Mouse (Mus musculus) megakaryocyte progenitor cell, adult 5-6 weeks (primary cell): ENCODE results near the gene Wasf2. TPM values are rescaled to one million over a fixed set of nuclear protein-coding genes. Genes with fewer than 3 reads are reported as not detected.

Experiments used
- ATAC-seq: replicated peaks from 2 replicates; pipeline ENCODE4 v1.8.0; 2016; ENCODE audit warnings: mild to moderate bottlenecking, moderate TSS enrichment, inconsistent platforms; ENCODE audit not compliant: poor library complexity
- total RNA-seq, 2 experiments: library from RNA; stranded (forward) in 1 of 2; stranded (reverse) in 1 of 2; fragments of 157-497, 149-512 nt in 1 of 2; fragments of 200-1000 nt in 1 of 2; gene quantifications; 2 replicates each; pipeline versions ENCODE4 v1.2.3 to v1.2.4; 2015 to 2017

Wasf2 gene
- total RNA-seq, 2 experiments from 2014 or later = 24.7 to 124 TPM

DNA sequence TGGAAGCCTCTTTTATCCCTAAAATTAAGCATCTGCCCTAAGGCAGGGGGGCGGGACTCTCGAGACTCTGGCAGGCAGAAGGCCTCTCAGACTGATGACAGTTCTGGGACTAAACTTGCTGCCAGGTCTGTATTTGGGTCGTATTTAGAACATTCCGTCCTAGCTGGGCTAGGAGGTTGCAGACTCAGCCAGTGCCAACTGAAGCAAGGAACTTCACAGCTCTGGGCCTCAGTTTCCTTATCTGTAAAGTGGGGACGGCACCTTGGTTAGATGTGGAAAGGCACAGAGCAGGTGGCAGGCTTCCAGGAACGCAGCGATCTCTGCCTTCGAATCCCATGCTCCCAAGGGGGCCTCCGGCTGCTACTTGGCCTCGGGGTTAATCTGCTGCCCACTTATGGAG, 95.8 kb downstream of the Wasf2 start:
- no peak for ATAC-seq

DNA sequence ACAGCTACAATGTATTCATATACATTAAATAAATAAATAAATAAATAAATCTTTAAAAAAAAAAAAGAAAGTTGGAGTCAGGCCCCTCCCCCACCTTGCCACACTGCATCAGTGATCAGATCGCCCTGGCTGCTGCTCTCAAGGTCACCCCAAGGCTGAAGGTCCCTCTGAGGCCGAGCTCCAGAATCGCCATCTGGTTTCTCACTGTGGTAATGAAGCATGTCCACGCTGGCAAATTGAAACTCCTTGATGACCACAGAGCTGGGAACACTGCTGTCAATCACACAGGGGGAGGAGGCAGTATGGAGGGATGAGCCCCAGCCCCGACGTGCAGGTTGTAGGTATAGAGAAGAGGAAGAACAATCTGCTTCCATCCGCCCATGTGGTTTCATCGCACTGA, 97.3 kb downstream of the Wasf2 start:
- ATAC-seq = no peak

DNA sequence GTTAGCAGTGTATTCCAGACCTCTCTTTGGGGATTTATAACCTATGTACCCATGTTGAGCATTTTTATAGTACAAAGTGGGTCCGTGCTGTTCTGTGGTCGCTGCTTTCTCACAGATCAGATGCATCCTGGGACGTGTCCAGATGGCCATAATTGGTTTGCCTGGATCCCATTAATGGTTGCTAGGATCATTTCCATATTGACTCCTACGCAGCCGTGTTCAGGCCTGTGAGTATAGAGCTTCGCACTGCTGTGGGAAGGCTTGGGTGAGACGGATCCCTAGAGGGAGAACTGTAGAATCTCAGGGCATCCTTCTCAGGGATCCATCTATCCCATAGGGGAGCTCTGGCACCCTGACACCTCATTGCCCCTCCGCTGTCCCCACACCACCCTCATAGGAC, 99.3 kb downstream of the Wasf2 start:
- no peak for ATAC-seq

DNA sequence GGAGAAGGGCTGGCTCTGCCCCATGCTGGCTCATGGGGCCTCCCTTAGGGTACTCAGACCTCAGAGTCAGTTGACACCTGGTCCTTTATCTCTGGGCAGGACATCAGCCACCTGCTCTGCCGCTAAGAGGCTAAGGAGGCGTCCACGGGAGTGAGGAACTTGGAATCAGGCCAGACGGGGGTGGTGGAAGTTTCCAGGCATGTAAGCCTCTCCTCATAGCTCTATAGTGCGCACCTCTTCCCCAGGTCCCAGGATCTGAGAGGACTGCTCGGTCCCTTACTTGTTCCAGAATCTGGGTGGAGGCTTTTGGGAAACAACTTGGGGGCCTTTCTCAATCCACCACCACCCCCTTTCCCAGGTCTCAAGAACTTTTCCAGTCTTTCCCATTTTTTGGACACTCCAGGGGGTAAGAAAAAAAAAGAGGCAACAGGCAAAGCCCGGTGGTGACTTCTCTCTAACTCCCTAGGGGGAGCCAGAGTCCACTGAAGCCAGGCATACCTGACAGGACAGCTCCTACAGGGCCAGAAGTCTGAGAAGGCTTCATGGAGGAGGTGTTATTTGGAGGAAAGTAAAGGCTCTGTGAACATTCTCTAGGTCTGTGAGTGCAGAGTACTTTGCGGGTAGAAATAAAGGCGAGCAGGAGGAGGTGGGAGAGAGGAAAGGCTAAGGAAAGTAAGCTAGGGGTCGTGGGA, 103.1 kb downstream of the Wasf2 start:
- ATAC-seq = peak; percentile 68

DNA sequence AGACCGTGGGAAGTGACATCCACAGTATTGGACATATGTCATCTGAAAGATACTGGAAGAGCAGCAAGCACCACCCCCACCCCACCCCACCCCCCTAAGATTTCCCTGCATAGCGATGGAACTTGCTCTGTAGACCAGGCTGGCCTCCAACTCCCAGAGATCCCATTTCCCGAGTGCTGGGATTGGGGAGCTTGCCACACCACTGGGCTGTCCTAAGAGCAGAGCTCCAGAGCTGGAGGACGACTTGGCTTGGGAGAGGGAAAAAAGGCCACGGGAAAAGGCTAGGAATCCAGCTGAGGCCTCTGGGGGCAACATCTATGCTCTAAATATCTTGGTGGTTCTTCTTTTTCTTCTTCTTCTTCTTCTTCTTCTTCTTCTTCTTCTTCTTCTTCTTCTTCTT, 104.5 kb downstream of the Wasf2 start:
- no peak for ATAC-seq

DNA sequence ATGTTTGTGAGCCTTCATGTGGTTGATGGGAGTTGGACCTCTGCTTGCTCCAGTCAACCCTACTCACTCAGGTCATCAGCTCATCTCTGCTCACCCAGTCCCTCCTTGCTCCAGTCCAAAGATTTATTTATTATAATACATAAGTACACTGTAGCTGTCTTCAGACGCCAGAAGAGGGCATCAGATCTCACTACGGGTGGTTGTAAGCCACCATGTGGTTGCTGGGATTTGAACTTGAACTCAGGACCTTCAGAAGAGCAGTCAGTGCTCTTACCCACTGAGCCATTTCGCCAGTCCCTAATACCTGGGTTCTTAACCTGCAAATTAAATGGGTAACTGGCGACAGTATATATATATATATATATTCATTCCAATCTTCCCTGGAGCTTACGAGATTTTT, 105.1 kb downstream of the Wasf2 start:
- no peak for ATAC-seq

DNA sequence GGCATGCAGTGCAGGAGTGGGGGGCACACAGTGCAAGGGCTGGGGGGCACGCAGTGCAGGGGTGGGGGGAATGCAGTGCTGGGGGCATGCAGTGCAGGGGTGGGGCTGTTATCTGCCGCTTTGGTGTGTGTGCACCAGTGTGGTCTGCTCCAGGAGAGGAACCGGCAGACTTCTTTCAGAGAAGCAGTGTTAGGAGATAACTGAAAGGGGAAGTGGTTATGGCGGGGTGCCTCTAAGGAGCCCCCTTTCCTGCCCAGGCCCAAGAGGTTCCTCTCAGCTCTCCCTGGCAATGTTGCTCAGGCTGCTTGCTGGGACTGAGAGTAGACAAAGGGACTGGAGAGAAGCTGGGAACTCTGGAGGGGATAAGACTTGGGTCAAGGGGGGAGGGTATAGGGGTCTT, 107.6 kb downstream of the Wasf2 start:
- ATAC-seq = peak; percentile 62

DNA sequence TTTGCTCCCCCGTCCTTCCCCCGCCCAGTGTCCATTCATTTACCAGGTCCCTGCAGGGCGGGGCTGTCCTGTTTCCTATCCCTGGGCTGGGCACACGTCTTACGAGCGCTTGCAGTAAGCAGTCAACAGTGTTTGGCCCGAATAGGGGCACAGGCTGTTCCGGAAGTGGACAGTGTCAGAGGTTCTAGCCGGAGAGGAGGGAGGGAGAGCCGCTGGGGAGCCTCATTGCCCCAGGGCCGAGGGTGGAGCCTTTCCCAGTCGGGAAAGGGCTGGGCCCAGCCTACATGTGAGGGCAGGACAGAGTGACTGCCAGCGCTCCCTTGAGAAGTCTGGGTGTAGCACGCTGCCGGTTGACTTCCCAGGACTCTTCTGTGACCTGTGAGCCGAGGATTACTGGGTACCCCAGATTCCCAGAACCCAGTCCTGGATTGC, 110.2 kb downstream of the Wasf2 start, which contains the start of gene Map3k6:
Gene Map3k6 (plus strand): TSS at position 329 of the 432 bp plus-strand sequence.
- peak; percentile 50 for ATAC-seq

DNA sequence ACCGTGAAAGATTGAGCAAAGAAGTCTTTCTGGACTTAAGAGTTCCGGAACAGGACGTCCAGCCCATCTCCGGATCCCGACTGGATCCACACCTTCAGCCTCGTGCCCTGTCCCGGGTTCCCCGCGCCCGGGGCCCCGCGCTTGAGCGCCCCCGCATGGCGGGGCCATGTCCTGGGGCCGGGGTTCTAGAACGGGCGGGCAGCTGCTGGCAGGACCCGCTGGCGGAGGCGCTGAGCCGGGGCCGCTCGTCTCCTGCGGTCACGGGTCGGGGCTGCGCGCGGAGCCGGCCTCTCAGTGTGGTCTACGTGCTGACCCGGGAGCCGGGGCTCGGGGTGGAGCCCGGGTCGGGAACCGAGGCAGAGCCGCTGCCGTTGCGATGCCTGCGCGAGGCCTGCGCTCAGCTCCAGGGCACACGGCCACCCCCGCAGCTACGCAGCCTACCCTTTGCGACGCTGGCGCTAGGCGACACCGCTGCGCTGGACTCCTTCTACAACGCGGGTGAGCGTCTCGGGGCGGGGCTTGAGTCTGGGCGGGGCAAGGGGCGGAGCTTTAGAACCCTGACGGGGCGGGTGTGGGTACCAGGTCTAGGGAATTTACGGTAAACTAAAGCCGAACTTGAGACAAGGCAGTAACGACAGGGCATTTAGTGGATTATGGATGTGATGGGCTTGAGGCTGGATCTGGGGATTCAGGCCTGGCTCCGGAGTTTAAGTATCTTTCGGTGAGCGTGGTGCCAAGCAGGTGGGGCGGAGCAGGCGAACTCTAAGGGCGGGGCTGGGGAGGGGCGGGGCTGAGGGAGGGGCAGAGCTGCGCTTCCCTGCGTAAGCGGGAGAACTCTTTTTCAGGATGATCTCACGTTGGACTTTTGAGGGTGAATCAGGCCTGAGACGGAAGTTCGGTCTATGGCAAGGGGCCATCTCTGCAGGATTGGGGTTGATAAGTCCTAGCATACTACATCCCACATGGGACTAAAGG, 110.9 kb downstream of the Wasf2 start:
- ATAC-seq = peak; percentile 72

DNA sequence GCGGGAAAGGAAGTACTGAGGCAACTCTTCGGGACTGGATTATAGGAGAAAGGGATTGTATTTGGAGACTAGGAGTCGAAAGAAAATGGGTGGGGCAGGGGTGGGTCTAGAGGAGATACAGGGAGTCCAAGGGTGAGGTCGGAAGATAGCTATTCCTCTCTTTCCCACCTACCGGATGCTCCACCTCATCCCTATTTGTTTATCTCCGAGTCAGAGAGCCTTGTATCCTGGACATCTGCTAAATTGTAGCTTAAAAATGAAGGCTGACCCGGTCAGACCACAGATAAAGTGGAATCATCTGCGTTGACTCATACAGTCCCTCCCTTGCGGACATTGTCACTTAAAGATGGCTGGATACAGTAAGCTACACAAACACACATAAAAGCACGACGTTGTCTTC, 111.6 kb downstream of the Wasf2 start:
- no peak for ATAC-seq

DNA sequence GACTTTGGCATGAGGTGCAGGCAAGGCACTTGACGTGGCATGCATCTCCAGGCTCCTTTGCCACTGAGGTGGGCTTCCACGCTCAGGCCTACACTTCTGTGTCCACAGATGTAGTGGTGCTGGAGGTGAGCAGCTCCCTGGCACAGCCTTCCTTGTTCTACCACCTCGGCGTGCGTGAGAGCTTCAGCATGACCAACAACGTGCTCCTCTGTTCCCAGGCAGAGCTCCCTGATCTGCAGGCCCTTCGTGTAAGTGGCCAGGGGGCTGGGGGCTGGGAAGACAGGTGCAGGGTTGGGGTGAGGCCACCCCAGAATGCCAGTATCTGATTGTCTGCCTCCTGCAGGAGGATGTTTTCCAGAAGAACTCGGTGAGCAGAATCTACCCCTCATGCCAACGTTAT, 112.4 kb downstream of the Wasf2 start:
- ATAC-seq = no peak

DNA sequence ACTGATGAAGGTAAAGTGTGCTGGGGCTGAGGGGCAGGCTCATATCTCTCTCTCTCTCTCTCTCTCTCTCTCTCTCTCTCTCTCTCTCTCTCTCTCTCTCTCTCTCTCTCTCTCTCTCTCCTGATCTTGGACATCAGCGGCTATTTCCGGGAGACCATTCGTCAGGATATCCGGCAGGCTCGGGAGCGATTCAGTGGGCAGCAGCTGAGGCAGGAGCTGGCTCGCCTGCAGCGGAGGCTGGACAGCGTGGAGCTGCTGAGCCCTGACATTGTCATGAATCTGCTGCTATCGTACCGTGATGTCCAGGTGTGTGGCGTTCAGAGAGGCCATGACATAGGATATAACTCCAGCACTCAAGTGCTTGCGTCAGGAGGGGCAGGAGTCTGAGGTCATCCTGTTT, 113.2 kb downstream of the Wasf2 start:
- ATAC-seq = no peak

DNA sequence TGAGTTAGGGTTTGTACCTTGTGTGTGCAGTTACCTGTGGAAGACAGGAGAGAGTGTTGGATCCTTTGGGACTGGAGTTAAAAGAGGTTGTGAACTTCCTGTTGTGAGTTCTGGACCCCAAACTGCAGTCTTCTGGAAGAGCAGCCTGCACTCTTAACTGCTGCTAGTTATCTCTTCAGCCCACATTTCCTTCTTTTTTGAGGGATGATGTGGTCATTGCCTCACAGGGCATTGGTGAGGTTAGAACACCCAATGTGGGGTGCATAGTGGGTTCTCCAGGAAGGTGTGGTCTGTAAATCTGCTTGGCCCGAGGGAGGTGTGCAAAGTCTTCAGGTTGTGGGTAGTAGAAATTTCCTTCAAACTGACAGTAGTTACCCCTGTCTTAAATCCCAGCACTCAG, 114.0 kb downstream of the Wasf2 start:
- no peak for ATAC-seq

DNA sequence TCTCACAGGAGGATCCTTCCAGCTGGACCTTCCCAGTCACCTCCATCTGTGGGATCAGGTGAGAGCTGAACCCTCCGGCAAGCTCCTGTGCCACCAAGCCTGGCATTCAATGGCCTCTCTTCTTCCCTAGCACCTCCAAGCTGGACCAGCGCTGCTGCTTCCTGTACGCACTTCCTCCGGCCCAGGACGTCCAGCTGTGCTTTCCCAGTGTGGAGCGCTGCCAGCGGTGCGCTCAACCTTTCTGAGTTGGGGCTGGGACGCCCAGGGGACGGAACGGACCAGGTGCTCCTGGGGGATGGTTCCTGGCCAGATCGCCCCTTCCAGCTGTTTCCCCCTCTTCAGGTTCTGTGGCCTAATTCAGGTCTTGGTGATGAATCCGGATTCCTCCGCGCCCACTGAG, 116.8 kb downstream of the Wasf2 start:
- ATAC-seq = no peak

DNA sequence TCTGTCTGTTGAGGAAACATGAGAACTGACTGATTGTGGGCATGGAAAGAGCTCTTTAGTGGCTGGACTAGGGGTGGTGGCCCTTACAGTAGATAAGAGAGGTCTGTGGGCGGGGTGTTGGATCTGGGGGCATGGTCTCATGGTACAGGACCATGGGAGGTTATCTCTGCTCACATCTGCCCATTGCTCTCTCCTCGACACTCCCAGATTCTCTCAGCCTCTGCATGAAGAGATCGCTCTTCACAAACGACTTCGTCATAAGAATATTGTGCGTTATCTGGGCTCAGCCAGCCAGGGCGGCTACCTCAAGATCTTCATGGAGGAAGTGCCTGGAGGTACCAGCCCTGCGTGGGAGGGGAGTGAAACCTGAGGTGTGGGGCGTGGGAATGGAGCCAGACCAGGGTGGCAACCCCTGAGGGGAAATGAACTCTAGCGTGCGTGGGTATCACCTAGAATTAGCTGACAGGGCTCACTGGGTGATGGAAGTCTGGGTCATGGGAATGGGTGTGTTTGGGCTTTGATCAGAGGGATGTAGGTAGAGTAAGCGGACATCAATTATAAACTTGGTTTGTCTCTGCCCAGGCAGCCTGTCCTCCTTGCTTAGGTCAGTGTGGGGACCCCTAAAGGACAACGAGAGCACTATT, 117.6 kb downstream of the Wasf2 start:
- ATAC-seq = peak; percentile 85

Other genes with a start within 250 kb of the Wasf2 start
- 34.4 and 36.5 TPM in 2 replicates for gene Stx12, start 246.0 kb upstream of the Wasf2 start, total RNA-seq (2015)
- gene Stx12, start 246.0 kb upstream of the Wasf2 start, total RNA-seq (2017) = 31.3 and 33.1 TPM in 2 replicates
- 17.9 and 18.0 TPM in 2 replicates for gene Fam76a, start 207.9 kb upstream of the Wasf2 start, total RNA-seq (2015)
- 31.5 and 42.0 TPM in 2 replicates for gene Fam76a, start 207.9 kb upstream of the Wasf2 start, total RNA-seq (2017)
- 3.2 and 3.4 TPM in 2 replicates for gene Fgr, start 156.4 kb upstream of the Wasf2 start, total RNA-seq (2015)
- 2.5 and 3.0 TPM in 2 replicates for gene Fgr, start 156.4 kb upstream of the Wasf2 start, total RNA-seq (2017)
- 4.1 and 5.3 TPM in 2 replicates for gene Ahdc1, start 119.2 kb upstream of the Wasf2 start, total RNA-seq (2015)
- gene Ahdc1, start 119.2 kb upstream of the Wasf2 start, total RNA-seq (2017) = 0.81 and 3.8 TPM in 2 replicates
- not detected in 2 replicates for gene Cd164l2, start 81.6 kb downstream of the Wasf2 start, total RNA-seq (2015)
- gene Cd164l2, start 81.6 kb downstream of the Wasf2 start, total RNA-seq (2017) = not detected in 2 replicates
- gene Gpr3, start 82.0 kb downstream of the Wasf2 start, total RNA-seq (2015) = not detected in 2 replicates
- gene Gpr3, start 82.0 kb downstream of the Wasf2 start, total RNA-seq (2017) = 0.08 TPM in 1 of 2 replicates, not detected in the other
- 3.6 and 4.6 TPM in 2 replicates for gene Map3k6, start 110.3 kb downstream of the Wasf2 start, total RNA-seq (2015)
- 0.87 and 6.1 TPM in 2 replicates for gene Map3k6, start 110.3 kb downstream of the Wasf2 start, total RNA-seq (2017)
- 1.9 and 2.0 TPM in 2 replicates for gene Sytl1, start 132.6 kb downstream of the Wasf2 start, total RNA-seq (2015)
- 3.9 and 5.2 TPM in 2 replicates for gene Sytl1, start 132.6 kb downstream of the Wasf2 start, total RNA-seq (2017)
- gene Tmem222, start 147.3 kb downstream of the Wasf2 start, total RNA-seq (2015) = 43.2 and 50.8 TPM in 2 replicates
- gene Tmem222, start 147.3 kb downstream of the Wasf2 start, total RNA-seq (2017) = 17.4 TPM in 2 replicates
- 10.3 and 10.6 TPM in 2 replicates for gene Wdtc1, start 223.0 kb downstream of the Wasf2 start, total RNA-seq (2015)
- 7.6 and 8.7 TPM in 2 replicates for gene Wdtc1, start 223.0 kb downstream of the Wasf2 start, total RNA-seq (2017)
- 15.1 and 16.1 TPM in 2 replicates for gene Slc9a1, start 239.2 kb downstream of the Wasf2 start, total RNA-seq (2015)
- 6.3 and 7.3 TPM in 2 replicates for gene Slc9a1, start 239.2 kb downstream of the Wasf2 start, total RNA-seq (2017)